Mouse (Mus musculus) hindbrain, embryonic 12.5 days (tissue): ENCODE measurements at regions not wholly inside any gene's neighbourhood (a gene's known extent, or its start where the extent isn't known, plus 50 kb on each side); places are given as distances from the start of the nearest gene placed in this dataset.
"Not testable (repeated sequence)": the region's sequence is repeated elsewhere in the genome, so short reads cannot be mapped to it uniquely, and the experiment has no call there.

Experiments used
- ATAC-seq: fragments of 200-750 bp; cut with Nextera tagmentation; 2 replicates; pipeline ENCODE4 v1.8.0; 2017; ENCODE audit warnings: moderate TSS enrichment; ENCODE audit not compliant: low FRiP score
- H3K27ac ChIP-seq: fragments of 300-500 bp; sonication (generic); 2 replicates; pipeline ENCODE4 v1.5.1; 2016; ENCODE audit warnings: mild to moderate bottlenecking
- H3K27me3 ChIP-seq: fragments of 300-500 bp; sonication (generic); 2 replicates; pipeline ENCODE4 v1.6.1; 2016; ENCODE audit warnings: mild to moderate bottlenecking
- H3K36me3 ChIP-seq: fragments of 300-500 bp; sonication (generic); 2 replicates; pipeline ENCODE4 v1.6.1; 2016; ENCODE audit warnings: mild to moderate bottlenecking
- H3K4me1 ChIP-seq: fragments of 300-500 bp; sonication (generic); 2 replicates; pipeline ENCODE4 v1.6.1; 2016
- H3K4me2 ChIP-seq: fragments of 300-500 bp; sonication (generic); replicated peaks from 2 replicates; pipeline ENCODE4 v1.6.1; 2016; ENCODE audit warnings: mild to moderate bottlenecking
- H3K4me3 ChIP-seq: fragments of 300-500 bp; sonication (generic); 2 replicates; pipeline ENCODE4 v1.5.1; 2016; ENCODE audit warnings: mild to moderate bottlenecking
- H3K9ac ChIP-seq: fragments of 300-500 bp; sonication (generic); 2 replicates; pipeline ENCODE4 v1.6.1; 2016; ENCODE audit warnings: mild to moderate bottlenecking, moderate library complexity
- H3K9me3 ChIP-seq: fragments of 300-500 bp; sonication (generic); replicated peaks from 2 replicates; pipeline ENCODE4 v1.6.1; 2016; ENCODE audit warnings: mild to moderate bottlenecking
- WGBS: fragments of 180-500 bp; shearing (Covaris S2); methylation state at CpG from one replicate; pipeline ENCODE4 v1.1.7; 2016; 5-methylcytosine and 5-hydroxymethylcytosine counted together

- peaks cover 4% of the 10 kb centered on the region; the same call in 1 of the 2 replicates for H3K4me1 ChIP-seq
- no peaks in the 10 kb centered on the region for H3K36me3 ChIP-seq
- WGBS, result 13% methylated on average over 5 of the region's 5 CpGs
- H3K4me3 ChIP-seq, result no peak overlapping the region
- no peak overlapping the region for H3K27ac ChIP-seq
- H3K9ac ChIP-seq, result no peak overlapping the region
- H3K27me3 ChIP-seq, result no peaks in the 10 kb centered on the region
- H3K9me3 ChIP-seq, result no peaks in the 10 kb centered on the region
- no peak for ATAC-seq
- no peak overlapping the region for H3K4me2 ChIP-seq
Observed at GRCm38 (mm10) chr16:20836866-20837265, 102.6 kb upstream of the Thpo start.

GRCm38 (mm10) chr16:20833838-20834237, 99.5 kb upstream of the Thpo start:
- 76% methylated on average over 10 of the region's 10 CpGs for WGBS
- not testable (repeated sequence) for H3K36me3 ChIP-seq, H3K9ac ChIP-seq, H3K27ac ChIP-seq, H3K4me1 ChIP-seq, H3K4me3 ChIP-seq, H3K27me3 ChIP-seq, ATAC-seq, H3K4me2 ChIP-seq, H3K9me3 ChIP-seq

GRCm38 (mm10) chr16:20833301-20833700, 99.0 kb upstream of the Thpo start:
- Histone ChIP-seq H3K4me1 (peaks cover 4% of the 10 kb centered on the region; the same call in 1 of the 2 replicates), H3K27ac (no peak overlapping the region), H3K36me3 (no peaks in the 10 kb centered on the region), H3K9me3 (no peaks in the 10 kb centered on the region), H3K4me3 (no peak overlapping the region), H3K9ac (no peak overlapping the region), H3K27me3 (no peaks in the 10 kb centered on the region), H3K4me2 (no peak overlapping the region)
- no peak for ATAC-seq
- WGBS, result 82% methylated on average over 8 of the region's 8 CpGs

- H3K27me3 ChIP-seq, result no peaks in the 10 kb centered on the region
- H3K9me3 ChIP-seq, result no peaks in the 10 kb centered on the region
- no peak overlapping the region for H3K27ac ChIP-seq
- no peak overlapping the region for H3K4me2 ChIP-seq
- H3K4me1 ChIP-seq, result no peaks in the 10 kb centered on the region
- ATAC-seq, result no peak
- WGBS, result 55% methylated on average over 6 of the region's 6 CpGs
- no peak overlapping the region for H3K4me3 ChIP-seq
- H3K9ac ChIP-seq, result no peak overlapping the region
- no peaks in the 10 kb centered on the region for H3K36me3 ChIP-seq
Observed at GRCm38 (mm10) chr16:20829732-20830435, 95.6 kb upstream of the Thpo start.

- no peaks in the 10 kb centered on the region for H3K4me1 ChIP-seq
- no peak overlapping the region for H3K4me2 ChIP-seq
- no peaks in the 10 kb centered on the region for H3K36me3 ChIP-seq
- H3K4me3 ChIP-seq, result no peak overlapping the region
- ATAC-seq, result no peak
- H3K9me3 ChIP-seq, result no peaks in the 10 kb centered on the region
- no peak overlapping the region for H3K27ac ChIP-seq
- WGBS, result 77% methylated on average over 5 of the region's 5 CpGs
- H3K9ac ChIP-seq, result no peak overlapping the region
- no peaks in the 10 kb centered on the region for H3K27me3 ChIP-seq
Observed at GRCm38 (mm10) chr16:20828996-20829731, 94.9 kb upstream of the Thpo start.

- Histone ChIP-seq H3K27me3 (no peaks in the 10 kb centered on the region), H3K4me3 (no peak overlapping the region), H3K4me1 (no peaks in the 10 kb centered on the region), H3K9ac (no peak overlapping the region), H3K9me3 (no peaks in the 10 kb centered on the region), H3K4me2 (no peak overlapping the region), H3K36me3 (no peaks in the 10 kb centered on the region), H3K27ac (no peak overlapping the region)
- WGBS, result 81% methylated on average over 7 of the region's 7 CpGs
- no peak for ATAC-seq
Observed at GRCm38 (mm10) chr16:20824226-20824625, 89.9 kb upstream of the Thpo start.

GRCm38 (mm10) chr16:20820939-20821338, 86.6 kb upstream of the Thpo start:
- Histone ChIP-seq H3K9me3 (no peaks in the 10 kb centered on the region), H3K4me2 (no peak overlapping the region), H3K27me3 (no peaks in the 10 kb centered on the region), H3K36me3 (no peaks in the 10 kb centered on the region), H3K4me1 (peaks cover 5% of the 10 kb centered on the region), H3K9ac (no peak overlapping the region), H3K27ac (no peak overlapping the region), H3K4me3 (no peak overlapping the region)
- no peak for ATAC-seq

- no peak overlapping the region for H3K27ac ChIP-seq
- H3K9ac ChIP-seq, result no peak overlapping the region
- no peaks in the 10 kb centered on the region for H3K36me3 ChIP-seq
- H3K4me1 ChIP-seq, result peaks cover 5% of the 10 kb centered on the region
- 0 out of 2 replicates have a peak, but pooled peaks cover 4% of the 10 kb centered on the region for H3K9me3 ChIP-seq
- ATAC-seq, result no peak
- 89% methylated on average over 3 of the region's 3 CpGs for WGBS
- H3K27me3 ChIP-seq, result no peaks in the 10 kb centered on the region
- H3K4me2 ChIP-seq, result no peak overlapping the region
- no peak overlapping the region for H3K4me3 ChIP-seq
Observed at GRCm38 (mm10) chr16:20819568-20819967, 85.3 kb upstream of the Thpo start.

- H3K9me3 ChIP-seq, result 0 out of 2 replicates have a peak, but pooled peaks cover 4% of the 10 kb centered on the region
- H3K4me2 ChIP-seq, result 0 out of 2 replicates have a peak overlapping the region, but pooled peaks have one; percentile 4
- peaks cover 5% of the 10 kb centered on the region for H3K4me1 ChIP-seq
- ATAC-seq, result peak; percentile 38; the same call in 1 of the 2 replicates
- no peak overlapping the region for H3K4me3 ChIP-seq
- WGBS, result 48% methylated on average over 5 of the region's 5 CpGs
- no peaks in the 10 kb centered on the region for H3K27me3 ChIP-seq
- no peaks in the 10 kb centered on the region for H3K36me3 ChIP-seq
- no peak overlapping the region for H3K9ac ChIP-seq
- H3K27ac ChIP-seq, result no peak overlapping the region
Observed at GRCm38 (mm10) chr16:20818711-20819189, 84.4 kb upstream of the Thpo start.

- H3K4me1 ChIP-seq, result peaks cover 5% of the 10 kb centered on the region
- no peak for ATAC-seq
- WGBS, result 69% methylated on average over 2 of the region's 2 CpGs
- H3K36me3 ChIP-seq, result no peaks in the 10 kb centered on the region
- H3K27me3 ChIP-seq, result no peaks in the 10 kb centered on the region
- no peak overlapping the region for H3K4me3 ChIP-seq
- H3K9ac ChIP-seq, result no peak overlapping the region
- H3K27ac ChIP-seq, result no peak overlapping the region
- H3K9me3 ChIP-seq, result 0 out of 2 replicates have a peak, but pooled peaks cover 4% of the 10 kb centered on the region
- H3K4me2 ChIP-seq, result no peak overlapping the region
Observed at GRCm38 (mm10) chr16:20814976-20815375, 80.7 kb upstream of the Thpo start.

- ATAC-seq, result no peak
- Histone ChIP-seq H3K27me3 (no peaks in the 10 kb centered on the region), H3K36me3 (no peaks in the 10 kb centered on the region), H3K27ac (no peak overlapping the region), H3K4me3 (no peak overlapping the region), H3K9ac (no peak overlapping the region), H3K9me3 (0 out of 2 replicates have a peak, but pooled peaks cover 4% of the 10 kb centered on the region), H3K4me1 (peaks cover 5% of the 10 kb centered on the region), H3K4me2 (no peak overlapping the region)
Observed at GRCm38 (mm10) chr16:20814240-20814639, 79.9 kb upstream of the Thpo start.

GRCm38 (mm10) chr16:20812025-20812424, 77.7 kb upstream of the Thpo start:
- H3K4me3 ChIP-seq, H3K4me1 ChIP-seq, H3K9me3 ChIP-seq, ATAC-seq, H3K4me2 ChIP-seq, H3K36me3 ChIP-seq, H3K27me3 ChIP-seq, H3K27ac ChIP-seq, H3K9ac ChIP-seq: not testable (repeated sequence)
- 67% methylated on average over 5 of the region's 5 CpGs for WGBS
